Mouse (Mus musculus): ENCODE measurements at regions not wholly inside any gene's neighbourhood (a gene's known extent, or its start where the extent isn't known, plus 50 kb on each side); places are given as distances from the start of the nearest gene placed in this dataset.

DNA sequence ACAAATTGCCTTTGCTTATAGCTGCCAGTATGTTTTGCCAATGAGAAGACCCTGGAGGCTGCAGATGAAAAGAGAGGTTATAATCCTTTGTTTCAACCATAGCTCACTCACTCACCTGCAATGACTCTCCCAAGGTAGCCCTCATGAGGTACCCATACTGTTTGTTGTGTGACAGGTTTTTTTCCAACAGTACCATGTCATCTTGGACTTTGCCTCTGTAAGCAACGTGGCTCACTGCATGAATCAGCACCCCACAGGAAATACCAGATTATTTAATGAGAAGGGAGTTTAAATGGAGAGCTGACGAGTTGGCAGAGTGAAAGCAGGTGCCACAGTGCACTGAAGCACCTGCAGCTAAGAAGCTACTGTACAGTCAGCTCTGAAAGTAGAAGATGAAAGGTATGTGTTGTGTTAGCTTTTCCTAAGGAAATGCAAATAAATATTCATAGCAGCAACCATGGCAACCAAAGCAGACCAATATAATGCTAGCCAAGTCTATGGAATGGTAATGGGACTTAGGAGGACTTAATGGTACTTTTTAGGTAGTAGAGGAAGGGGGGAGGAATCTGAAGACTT is 56.8 kb upstream of the Vmn2r7 start:
- no peak for TF ChIP-seq CTCF (IDR thresholded peaks at IDR 0.05; ENCODE audit: borderline replicate concordance, insufficient read depth, low read depth, low read length)
- TF ChIP-seq POLR2A (IDR thresholded peaks at IDR 0.05; ENCODE audit: borderline replicate concordance, insufficient read depth, low read length), result no peak
